Mouse (Mus musculus) liver, adult 10 weeks (tissue): ENCODE results near the gene Gm14632. TPM values are rescaled to one million over a fixed set of nuclear protein-coding genes. Genes with fewer than 3 reads are reported as not detected.

Source experiments
- polyA plus RNA-seq: library from polyadenylated mRNA; stranded (reverse); fragments of 350-450 nt; fragmentation: Illumina TruSeq; extraction: RNeasy Lipid Tissue Mini Kit (QIAGEN cat#74804); gene quantifications from one replicate; pipeline ENCODE4 v1.2.3, GENCODE M21; 2014; ENCODE audit warnings: low read depth, low replicate concordance

The Gm14632 gene
- polyA plus RNA-seq = not detected

DNA sequence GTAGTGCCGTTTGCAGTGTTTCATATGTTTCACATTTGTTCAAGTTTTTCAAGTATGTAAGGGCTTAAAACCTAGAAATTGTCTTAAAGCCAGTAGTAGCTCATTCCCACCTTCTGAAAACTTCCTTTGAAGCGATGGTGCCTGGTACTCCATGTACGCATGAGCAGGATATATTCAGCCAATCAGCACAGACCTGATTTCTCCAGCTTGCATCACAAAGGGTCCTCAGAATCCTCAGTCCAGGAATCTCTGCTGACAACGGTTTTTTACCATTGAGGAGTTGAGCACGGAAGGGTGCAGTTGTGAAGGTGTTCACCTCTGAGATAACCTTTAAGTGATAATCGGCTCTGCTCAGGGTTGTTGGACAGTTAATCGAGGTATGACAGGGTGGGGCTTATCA lies at the start of gene Gm14632:
Gene Gm14632, plus strand, starts transcription at position 301 of the 400 bp plus-strand sequence.

